Mouse (Mus musculus) R1 (cell line): ENCODE results near the gene Try4.
A peak's percentile ranks its signal among the peaks of the same experiment; 100 is the strongest.
"Not testable (repeated sequence)": the region's sequence is repeated elsewhere in the genome, so short reads cannot be mapped to it uniquely, and the experiment has no call there.

ENCODE experiments used
- DNase-seq: peaks from one replicate; pipeline ENCODE4 v3.0.0-alpha.2; 2018; ENCODE audit warnings: low read depth, low spot score

The Try4 gene

DNA sequence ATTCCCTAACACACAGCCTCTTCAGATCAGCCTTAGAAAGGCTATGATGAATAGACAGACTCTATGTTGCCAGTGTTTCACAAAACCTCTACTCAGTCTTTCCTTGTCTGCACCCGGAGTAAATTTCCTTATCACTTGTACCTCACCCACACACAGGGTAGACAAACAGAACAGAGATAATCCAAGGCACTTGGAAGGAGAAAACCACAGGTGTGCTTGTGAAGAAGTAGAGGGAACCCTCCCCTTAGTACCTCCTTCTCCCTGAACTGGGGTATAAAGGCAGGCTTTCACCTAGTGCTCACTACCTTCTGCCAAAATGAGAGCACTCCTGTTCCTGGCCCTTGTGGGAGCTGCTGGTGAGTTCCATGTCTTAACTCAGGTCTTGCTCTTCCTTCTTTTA, at the start of gene Try4:
Gene Try4, plus strand, starts transcription at position 301 of the 400 bp plus-strand sequence.
- no peak for DNase-seq

DNA sequence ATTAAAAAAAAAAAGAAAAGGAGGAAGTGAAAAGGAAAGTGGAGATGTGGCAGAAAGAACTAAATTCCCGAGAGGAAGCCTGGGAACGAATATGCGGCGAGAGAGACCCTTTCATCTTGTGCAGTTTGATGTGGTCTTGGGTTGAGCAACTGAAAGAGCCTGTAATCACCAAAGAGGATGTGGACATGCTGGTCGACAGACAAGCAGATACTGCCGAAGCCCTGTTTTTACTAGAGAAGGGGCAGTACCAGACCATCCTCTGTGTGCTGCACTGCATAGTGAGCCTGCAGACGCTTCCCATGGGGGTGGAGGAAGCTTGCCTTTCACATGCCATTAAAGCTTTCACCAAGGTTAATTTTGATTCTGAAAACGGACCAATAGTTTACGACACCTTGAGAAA, 48.8 kb upstream of the Try4 start:
- DNase-seq, result not testable (repeated sequence)

DNA sequence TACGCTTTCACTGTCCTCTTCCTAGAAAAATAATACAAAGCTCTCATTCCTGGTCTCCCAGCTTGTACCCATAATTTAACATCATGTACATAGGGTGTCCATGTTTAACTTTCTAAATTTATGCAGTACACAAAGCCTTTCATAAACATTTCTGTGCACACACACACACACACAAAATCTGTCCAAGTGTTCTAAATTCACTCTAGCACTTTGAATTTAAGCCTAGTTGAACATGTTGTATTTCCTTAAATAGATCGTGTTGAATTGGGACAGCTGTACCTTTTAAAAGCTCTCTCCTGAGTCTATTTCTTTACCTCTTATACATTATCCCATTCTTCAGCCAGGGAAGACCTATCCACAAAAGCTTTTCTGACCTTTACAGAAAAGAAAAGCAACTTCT, 45.6 kb upstream of the Try4 start:
- DNase-seq, result no peak

DNA sequence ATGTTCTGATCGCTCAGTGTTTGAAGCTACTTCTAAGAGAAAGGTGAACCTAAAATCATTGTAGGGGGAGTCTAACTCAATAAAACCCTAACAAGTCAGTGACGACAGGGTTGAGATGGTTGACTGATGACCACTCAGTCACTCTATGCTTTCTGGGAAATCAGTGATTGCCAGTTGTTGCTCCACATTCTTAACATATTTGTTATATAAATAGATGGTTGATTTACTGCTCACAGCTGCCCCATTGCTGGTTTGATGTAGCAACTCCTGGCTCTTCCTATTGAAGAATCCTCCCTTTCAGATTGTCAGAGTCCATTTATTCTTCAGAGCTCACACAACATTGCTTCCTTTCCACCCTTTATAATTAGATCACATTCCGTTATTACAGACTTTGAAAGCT, 44.6 kb upstream of the Try4 start:
- no peak for DNase-seq

DNA sequence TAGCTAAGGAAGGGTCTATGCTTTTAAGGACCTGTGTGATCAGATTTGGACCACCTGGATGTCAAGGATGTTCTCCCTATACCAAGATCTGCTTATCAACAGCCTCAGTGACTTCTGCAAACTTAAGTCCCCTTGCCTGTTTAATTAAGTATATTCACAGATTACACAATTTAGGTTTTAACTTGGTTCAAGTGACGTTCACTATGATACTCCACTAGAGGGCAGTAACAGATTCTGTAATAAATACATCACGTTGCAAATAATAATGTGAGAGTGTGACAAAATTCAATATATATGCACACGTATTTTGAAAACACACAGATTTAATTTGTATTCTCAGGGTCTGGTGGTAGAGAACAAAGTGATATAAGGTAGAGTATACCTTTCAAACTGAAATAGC, 39.3 kb upstream of the Try4 start:
- DNase-seq, result no peak

DNA sequence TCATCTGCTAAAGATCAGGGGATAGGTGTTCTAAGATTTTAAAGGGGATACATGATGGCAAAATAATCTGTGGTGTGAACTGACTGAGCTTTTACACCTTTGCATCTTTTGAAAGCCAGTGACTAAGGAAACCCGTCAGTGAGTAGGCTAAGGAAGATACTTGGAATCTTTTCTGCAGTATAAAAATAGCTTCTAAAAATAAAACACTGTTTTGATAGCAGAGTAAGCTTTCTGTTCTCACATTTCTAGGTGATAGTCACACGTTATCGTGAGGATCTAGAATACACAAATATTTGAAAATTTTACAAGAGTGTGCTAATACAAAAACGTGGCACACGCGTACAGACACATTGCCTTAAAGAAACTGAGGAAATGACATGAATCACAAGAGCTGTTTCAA, 35.9 kb upstream of the Try4 start:
- no peak for DNase-seq

DNA sequence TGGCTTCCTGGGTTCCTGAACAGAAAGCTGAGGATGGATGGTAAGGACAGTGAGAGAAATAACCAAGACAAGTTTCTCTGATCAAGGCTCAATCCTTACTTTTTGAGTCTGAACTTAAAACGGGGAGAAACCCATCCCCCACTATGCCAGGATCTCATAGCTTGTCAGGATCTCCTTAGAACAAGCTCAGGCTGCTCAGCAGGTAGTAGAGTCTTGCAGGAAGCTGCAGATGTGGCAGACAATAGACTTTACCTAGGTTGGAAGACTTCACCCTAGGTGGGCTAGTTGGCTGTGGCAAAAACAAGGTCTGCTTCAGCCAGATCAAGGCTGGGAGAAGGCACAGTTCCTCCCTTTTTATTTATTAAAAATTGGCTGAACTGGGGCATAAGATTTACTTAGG, 3.8 kb upstream of the Try4 start:
- DNase-seq, result peak; percentile 59

DNA sequence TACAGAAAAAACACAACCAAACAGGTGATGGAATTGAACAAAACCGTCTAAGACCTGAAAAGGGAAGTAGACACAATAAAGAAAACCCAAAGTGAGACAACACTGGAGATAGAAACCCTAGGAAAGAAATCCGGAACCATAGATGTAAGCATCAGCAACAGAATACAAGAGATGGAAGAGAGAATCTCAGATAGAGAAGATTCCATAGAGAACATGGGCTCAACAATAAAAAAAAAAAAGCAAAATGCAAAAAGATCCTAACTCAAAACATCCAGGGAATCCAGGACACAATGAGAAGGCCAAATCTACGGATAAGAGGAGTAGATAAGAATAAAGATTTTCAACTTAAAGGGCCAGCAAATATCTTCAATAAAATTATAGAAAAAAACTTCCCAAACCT, 14.7 kb downstream of the Try4 start, which contains the start of gene Try5:
Gene Try5, minus strand, starts transcription at position 101 of the 400 bp plus-strand sequence.
- not testable (repeated sequence) for DNase-seq

DNA sequence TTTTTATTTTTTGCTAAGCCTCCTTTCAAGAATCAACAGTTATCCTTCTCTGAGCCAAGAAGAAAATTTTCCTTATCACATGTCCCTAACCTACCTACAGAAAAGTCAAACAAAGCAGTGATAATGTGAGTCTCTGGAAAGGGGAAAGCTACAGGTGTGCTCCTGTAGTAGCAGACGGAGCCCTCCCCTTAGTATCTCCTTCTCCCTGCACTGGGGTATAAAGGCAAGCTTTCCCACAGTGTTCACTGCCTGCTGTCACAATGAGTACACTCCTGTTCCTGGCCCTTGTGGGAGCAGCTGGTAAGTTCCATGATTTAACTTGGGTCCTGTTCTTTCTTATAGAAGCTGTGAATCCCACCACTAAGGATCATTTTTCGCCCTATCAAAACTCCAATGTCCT, 51.9 kb downstream of the Try4 start, which contains the start of gene Try10:
Gene Try10, plus strand, starts transcription at position 174 of the 400 bp plus-strand sequence.
- DNase-seq, result no peak
